Mouse (Mus musculus) thymus, adult 2 months (tissue): Measurements from ENCODE around the gene Snrpd3.

Experiments used
- CTCF ChIP-seq: fragments of 200-500 bp; IDR thresholded peaks from 2 replicates; pipeline ENCODE4 v1.5.1; 2012; ENCODE audit warnings: mild to moderate bottlenecking, control low read depth, low read length, moderate library complexity, borderline replicate concordance; ENCODE audit not compliant: control insufficient read depth, poor library complexity, insufficient read depth; ENCODE audit errors: extremely low read depth
- POLR2A ChIP-seq: fragments of 200-500 bp; IDR thresholded peaks from 2 replicates; pipeline ENCODE4 v1.6.1; 2012; ENCODE audit warnings: mild to moderate bottlenecking, low read length, control low read depth, moderate library complexity; ENCODE audit not compliant: control insufficient read depth, poor library complexity, insufficient read depth; ENCODE audit errors: extremely low read depth

- TF ChIP-seq CTCF (no peak), POLR2A (no peak)
These were observed 30.6 kb downstream of the Snrpd3 start for GRCm38 (mm10) chr10:75547901-75548300.
